Mouse (Mus musculus) right cerebral cortex, adult 2 months (tissue): ENCODE data around the gene Morn3.

Source experiments
- DNase-seq, 2 experiments: peaks; one replicate each; pipeline ENCODE4 v3.0.0; 2021 to 2022; ENCODE audit warnings: low spot score in 2 of 2

Gene Morn3

GRCm38 (mm10) chr5:123024312-123024711, 22.5 kb downstream of the Morn3 start:
- DNase-seq = no peak

- no peak for DNase-seq
These were observed 23.8 kb downstream of the Morn3 start for GRCm38 (mm10) chr5:123023049-123023448.

- DNase-seq = no peak
These were observed 25.4 kb downstream of the Morn3 start for GRCm38 (mm10) chr5:123021438-123021837.

- DNase-seq = no peak
These were observed 26.4 kb downstream of the Morn3 start for GRCm38 (mm10) chr5:123020426-123020825.

GRCm38 (mm10) chr5:123019336-123020016, 27.3 kb downstream of the Morn3 start:
- DNase-seq = no peak

GRCm38 (mm10) chr5:123017504-123017903, 29.3 kb downstream of the Morn3 start:
- DNase-seq = no peak

- no peak for DNase-seq
These were observed 30.9 kb downstream of the Morn3 start for GRCm38 (mm10) chr5:123015915-123016314.

- peak; percentile 93 to 96 for DNase-seq
These were observed 31.8 kb downstream of the Morn3 start, which contains the start of gene Orai1 for GRCm38 (mm10) chr5:123014753-123015701. TSS of gene Orai1 (plus strand) at chr5:123015074.

GRCm38 (mm10) chr5:123013599-123014315, 33.1 kb downstream of the Morn3 start:
- DNase-seq = peak; percentile 66 to 68

- DNase-seq = no peak
These were observed 35.1 kb downstream of the Morn3 start for GRCm38 (mm10) chr5:123011705-123012104.

- no peak for DNase-seq
These were observed 36.0 kb downstream of the Morn3 start for GRCm38 (mm10) chr5:123010806-123011205.

GRCm38 (mm10) chr5:123009873-123010272, 36.9 kb downstream of the Morn3 start:
- DNase-seq = peak; percentile 62 to 63

- no peak for DNase-seq
These were observed 37.8 kb downstream of the Morn3 start for GRCm38 (mm10) chr5:123008877-123009493.

- no peak for DNase-seq
These were observed 40.9 kb downstream of the Morn3 start for GRCm38 (mm10) chr5:123005716-123006592.

- DNase-seq = no peak
These were observed 45.9 kb downstream of the Morn3 start for GRCm38 (mm10) chr5:123000901-123001300.

GRCm38 (mm10) chr5:122997205-122998204, 49.3 kb downstream of the Morn3 start:
- DNase-seq = peak; percentile 64 to 69

GRCm38 (mm10) chr5:122994910-122995309, 51.9 kb downstream of the Morn3 start:
- no peak for DNase-seq

GRCm38 (mm10) chr5:122994303-122994846, 52.4 kb downstream of the Morn3 start:
- peak; percentile 70 to 81 for DNase-seq

- no peak for DNase-seq
These were observed 53.0 kb downstream of the Morn3 start for GRCm38 (mm10) chr5:122993811-122994210.
